Mouse (Mus musculus): ENCODE data around the gene Nr1h2. TPM values are rescaled to one million over a fixed set of nuclear protein-coding genes. Genes with fewer than 3 reads are reported as not detected.

Gene Nr1h2
- polyA plus RNA-seq, 3 experiments from 2014 or later, result 43.0 to 52.2 (median 49.9) TPM

DNA sequence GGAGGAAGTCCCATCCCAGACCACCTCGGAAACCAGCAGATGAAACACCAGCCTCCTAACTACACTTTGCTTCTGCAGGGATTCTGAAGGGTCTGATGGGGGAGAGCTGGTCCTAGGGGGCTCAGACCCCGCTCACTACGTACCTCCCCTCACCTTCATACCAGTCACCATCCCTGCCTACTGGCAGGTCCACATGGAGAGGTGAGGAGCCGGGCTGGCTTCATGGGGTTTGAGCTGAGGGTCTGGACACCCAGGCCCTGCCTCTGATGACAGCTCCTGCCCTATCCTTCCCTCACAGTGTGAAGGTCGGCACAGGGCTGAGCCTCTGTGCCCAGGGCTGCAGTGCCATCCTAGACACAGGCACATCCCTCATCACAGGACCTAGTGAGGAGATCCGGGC is 31.2 kb upstream of the Nr1h2 start:
- ATAC-seq, result no peak

DNA sequence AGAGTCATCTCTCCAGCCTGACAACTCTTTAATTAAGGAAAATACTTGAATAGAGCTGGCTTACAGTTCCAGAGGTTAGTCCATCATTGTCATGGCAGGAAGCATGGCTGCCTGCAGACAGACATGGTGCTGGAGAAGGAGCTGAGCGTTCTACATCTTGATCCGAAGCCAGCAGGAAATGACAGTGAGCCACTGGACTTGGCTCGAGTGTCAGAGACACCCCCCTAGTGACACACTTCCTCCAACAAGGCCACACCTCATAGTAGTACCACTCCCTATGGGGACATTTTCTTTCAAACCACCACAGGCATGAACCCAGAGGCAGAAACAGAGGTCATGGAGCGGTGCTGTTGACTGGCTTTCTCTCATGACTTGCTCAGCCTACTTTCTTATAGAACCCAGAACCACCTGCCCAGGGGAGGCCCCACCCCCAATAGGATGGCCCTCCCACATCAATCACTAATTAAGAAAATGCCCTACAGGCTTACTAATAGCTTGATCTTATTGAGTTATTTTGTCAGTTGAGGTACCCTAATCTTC is 30.6 kb upstream of the Nr1h2 start:
- no peak for ATAC-seq

DNA sequence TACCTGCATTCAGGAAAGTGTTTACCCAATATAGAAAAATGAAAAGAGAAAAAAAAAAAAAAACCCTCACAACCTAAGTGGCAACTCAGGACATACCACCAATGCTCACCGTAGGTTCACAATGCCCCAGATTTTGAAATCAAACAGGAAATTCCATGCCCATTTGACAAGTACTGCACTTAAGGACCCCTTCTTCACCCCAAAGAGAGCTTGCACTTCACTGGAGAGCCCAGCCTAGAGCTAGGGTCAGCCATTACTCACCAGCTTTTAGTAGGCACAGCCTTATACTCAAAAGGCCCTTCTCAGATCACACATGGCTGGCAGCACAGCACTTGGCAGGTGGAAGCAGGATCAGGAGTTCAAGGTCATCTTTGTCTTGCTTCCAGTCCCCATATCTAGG is 29.4 kb upstream of the Nr1h2 start:
- no peak for ATAC-seq

- no peak for ATAC-seq
Measured at GRCm38 (mm10) chr7:44582709-44583108, 29.0 kb upstream of the Nr1h2 start.

- no peak for ATAC-seq
Measured at GRCm38 (mm10) chr7:44581637-44582036, 27.9 kb upstream of the Nr1h2 start.

DNA sequence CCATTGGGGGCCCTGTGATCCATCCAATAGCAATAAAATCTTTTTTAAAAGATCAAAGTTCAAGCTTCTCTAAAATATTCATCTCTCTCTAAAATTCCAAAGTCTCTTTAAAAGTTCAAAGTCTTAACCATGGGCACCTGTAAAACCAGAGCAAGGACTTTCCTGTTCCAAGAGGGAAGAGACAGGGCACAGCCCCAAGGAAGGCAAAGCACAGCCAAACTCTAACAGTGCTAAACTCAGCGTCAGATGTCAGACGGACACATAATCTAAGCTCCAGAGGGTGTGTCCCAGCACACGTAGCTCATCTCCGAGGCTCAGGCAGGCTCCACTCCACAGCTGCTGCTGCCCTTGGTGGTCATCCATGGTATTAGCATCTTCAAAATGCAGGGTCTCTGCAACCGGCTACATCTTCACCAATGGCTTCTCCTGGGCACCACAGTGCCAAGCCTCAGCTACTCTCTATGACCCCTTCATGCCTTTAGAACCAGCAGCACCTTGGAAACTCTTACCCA is 22.6 kb upstream of the Nr1h2 start:
- ATAC-seq, result no peak

- ATAC-seq, result no peak
Measured at GRCm38 (mm10) chr7:44572956-44573484, 19.3 kb upstream of the Nr1h2 start.

- ATAC-seq, result no peak
Measured at GRCm38 (mm10) chr7:44572213-44572701, 18.5 kb upstream of the Nr1h2 start, which contains the start of gene Napsa. Gene Napsa, plus strand, starts transcription at chr7:44572380.

DNA sequence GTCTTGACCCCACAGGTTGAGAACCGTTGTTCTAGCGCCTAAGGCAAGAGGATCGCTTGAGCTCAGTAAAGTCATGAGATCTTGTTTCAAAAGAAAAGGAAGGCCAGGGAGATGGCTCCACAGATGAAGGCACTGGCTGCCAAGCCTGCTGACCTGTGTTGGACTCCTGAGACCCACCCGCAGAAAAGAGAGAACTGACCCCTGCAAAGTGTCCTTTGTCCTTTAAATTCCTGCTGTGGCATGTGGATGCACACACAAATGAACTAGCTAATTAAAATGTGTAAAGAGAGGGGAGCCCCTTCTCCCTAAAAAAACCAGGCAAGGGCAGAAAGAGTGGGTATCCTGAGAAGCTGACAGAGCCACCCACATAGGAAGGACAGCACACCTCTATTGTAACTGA is 18.1 kb upstream of the Nr1h2 start:
- ATAC-seq, result no peak

- no peak for ATAC-seq
Measured at GRCm38 (mm10) chr7:44570989-44571388, 17.2 kb upstream of the Nr1h2 start.

DNA sequence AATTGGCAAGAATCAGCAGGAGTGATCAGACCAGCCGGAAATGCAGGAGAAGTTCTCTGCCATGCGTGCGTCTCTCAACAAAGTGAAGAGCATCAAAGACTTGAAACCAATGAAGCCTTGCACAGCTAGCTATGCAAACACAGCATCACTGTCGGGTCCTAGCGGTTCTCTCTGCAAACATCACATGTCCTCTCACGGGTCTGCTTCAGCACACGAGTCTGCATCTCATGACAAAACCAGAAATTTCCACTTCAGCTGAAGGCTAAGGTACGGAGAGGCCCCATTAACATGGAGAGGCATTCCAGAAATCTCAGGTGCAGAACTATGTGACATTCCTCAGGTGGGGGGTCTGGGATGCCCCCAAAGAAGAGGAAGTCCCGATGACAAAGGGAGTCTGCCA is 15.1 kb upstream of the Nr1h2 start:
- no peak for ATAC-seq

DNA sequence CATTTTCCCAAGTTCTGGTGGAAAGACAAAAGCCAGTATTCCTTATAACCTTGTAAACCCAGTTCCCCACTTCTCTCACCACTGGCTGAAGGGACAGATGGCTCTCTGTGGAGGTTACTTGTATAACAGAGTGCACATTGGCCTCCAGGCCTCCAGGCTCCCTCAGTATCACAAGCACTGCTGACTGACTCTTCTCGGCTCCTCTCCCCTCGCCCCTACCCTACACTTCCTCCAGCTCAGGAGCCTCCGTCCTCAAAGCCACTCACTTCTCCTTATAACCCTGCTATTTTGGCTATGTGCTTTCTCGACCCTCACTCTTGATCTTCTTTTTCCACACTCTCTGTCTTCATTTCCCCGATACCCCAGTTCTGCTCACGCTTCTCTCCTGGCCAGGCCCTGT is 11.7 kb upstream of the Nr1h2 start:
- ATAC-seq, result no peak

GRCm38 (mm10) chr7:44564486-44564885 is 10.7 kb upstream of the Nr1h2 start:
- no peak for ATAC-seq

DNA sequence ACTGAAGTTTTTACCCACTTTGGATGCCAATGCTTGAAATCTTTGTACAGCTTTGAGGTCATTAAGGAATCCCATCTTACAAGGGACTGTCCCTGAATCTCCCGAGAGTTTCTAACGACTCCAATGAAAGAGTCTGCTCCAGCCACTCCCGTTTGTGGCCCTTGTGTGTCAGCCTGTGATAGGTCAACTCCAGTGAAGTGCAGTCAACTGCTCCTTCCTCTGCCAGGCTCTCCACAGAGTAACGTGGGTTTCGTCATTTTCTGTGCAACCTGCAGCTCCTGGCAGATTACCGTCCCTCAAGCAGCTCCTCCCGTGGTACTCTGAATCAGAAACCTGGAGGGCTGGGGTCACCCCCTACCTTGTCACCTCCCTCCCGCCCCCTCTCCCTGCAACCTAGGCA is 9.5 kb upstream of the Nr1h2 start:
- no peak for ATAC-seq

GRCm38 (mm10) chr7:44560435-44561400 is 7.0 kb upstream of the Nr1h2 start:
- peak; percentile 77 for ATAC-seq

- ATAC-seq, result no peak
Measured at GRCm38 (mm10) chr7:44557629-44558028, 3.9 kb upstream of the Nr1h2 start.

DNA sequence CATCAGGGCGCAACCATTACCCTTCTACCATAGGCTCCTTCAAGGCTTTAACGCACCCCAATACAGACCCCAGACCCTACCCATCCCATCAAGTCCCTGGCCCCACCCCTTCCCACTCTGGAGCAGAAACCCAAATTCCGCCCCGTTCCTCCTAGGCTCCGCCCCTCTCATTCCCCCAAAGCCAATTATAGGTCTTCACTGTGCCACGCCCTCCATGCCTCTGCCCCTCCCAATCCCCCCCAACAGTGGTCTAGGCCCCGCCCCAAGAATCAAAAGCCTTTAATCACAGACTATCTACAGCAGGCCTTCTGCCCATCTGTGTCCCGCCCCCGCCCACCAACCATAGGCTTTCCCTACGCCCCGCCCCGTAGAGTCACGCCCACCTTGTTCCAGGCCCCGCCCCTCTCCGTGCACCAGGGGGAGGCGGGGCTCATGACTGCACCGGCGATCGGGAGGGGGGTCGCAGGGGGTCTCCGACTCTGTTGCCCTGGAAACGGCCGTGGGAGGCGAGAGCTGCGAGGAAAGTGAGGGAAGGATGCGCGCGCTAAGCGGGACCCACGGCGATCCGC is 471 bp downstream of the Nr1h2 start:
- ATAC-seq, result peak; percentile 8

GRCm38 (mm10) chr7:44552141-44552908 is 1.4 kb downstream of the Nr1h2 start:
- ATAC-seq, result no peak

- no peak for ATAC-seq
Measured at GRCm38 (mm10) chr7:44551731-44552130, 2.0 kb downstream of the Nr1h2 start.

DNA sequence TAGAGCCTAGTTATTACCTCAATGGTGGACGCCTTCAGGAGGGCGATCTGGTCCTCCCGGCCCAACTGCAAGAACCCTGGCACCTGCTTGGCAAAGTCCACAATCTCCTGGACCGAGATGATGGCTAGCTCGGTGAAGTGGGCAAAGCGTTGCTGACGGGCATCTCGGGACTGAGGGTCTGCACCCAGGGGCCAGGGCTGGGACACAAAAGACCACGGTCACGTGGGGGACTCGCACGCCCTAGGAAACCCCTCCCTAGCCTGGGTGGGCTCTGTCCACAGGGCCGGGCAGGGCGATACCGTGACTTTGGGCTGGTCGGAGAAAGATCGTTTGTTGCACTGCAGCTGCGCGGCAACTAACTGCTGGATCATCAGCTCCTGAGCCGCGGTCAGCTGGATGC is 2.5 kb downstream of the Nr1h2 start:
- no peak for ATAC-seq

- no peak for ATAC-seq
Measured at GRCm38 (mm10) chr7:44550409-44550678, 3.4 kb downstream of the Nr1h2 start.

- no peak for ATAC-seq
Measured at GRCm38 (mm10) chr7:44549621-44550408, 3.9 kb downstream of the Nr1h2 start.
